Mouse (Mus musculus): ENCODE measurements around the gene Oaz3. TPM values are rescaled to one million over a fixed set of nuclear protein-coding genes. Genes with fewer than 3 reads are reported as not detected.

The Oaz3 gene
- 1.4 and 1.6 TPM in 2 replicates for polyA plus RNA-seq (2015; fragmentation: Nextera tagmentation; extraction: Ambion mirVana)

GRCm38 (mm10) chr3:94443597-94443964, at the start of gene Oaz3:
Oaz3 (minus strand) TSS chr3:94443915.
- Histone ChIP-seq H3K4me1 (replicated peaks) (peaks cover 15% of the 10 kb centered on the region), H3K4me2 (peak within 1 kb of the TSS; percentile 83), H3K27ac (replicated peaks) (peak within 1 kb of the TSS; percentile 68), H3K36me3 (peaks cover 39% of the 10 kb centered on the region), H3K9me3 (no peaks in the 10 kb centered on the region), H3K27me3 (no peaks in the 10 kb centered on the region), H3K9ac (peak within 1 kb of the TSS; percentile 82), H3K4me3 (peak within 1 kb of the TSS; percentile 78)
- WGBS: 1% methylated on average over 24 of the region's 24 CpGs
- ATAC-seq (ENCODE audit: low FRiP score, low read depth): no peak; the same call in 1 of the 2 replicates

- Histone ChIP-seq H3K27me3 (no peaks in the 10 kb centered on the region), H3K27ac (replicated peaks) (peak overlapping the region; percentile 34; the same call in 1 of the 2 replicates), H3K9me3 (no peaks in the 10 kb centered on the region), H3K4me1 (replicated peaks) (peaks cover 59% of the 10 kb centered on the region), H3K4me3 (no peak overlapping the region), H3K4me2 (no peak overlapping the region), H3K9ac (no peak overlapping the region), H3K36me3 (peaks cover 41% of the 10 kb centered on the region)
- WGBS: 64% methylated on average over 6 of the region's 6 CpGs
- no peak for ATAC-seq (ENCODE audit: low FRiP score, low read depth)
These were observed 43.9 kb upstream of the Oaz3 start for GRCm38 (mm10) chr3:94487581-94487980.

GRCm38 (mm10) chr3:94485922-94486321, 42.2 kb upstream of the Oaz3 start:
- H3K36me3 ChIP-seq: peaks cover 50% of the 10 kb centered on the region
- H3K27ac ChIP-seq (replicated peaks): peak overlapping the region; percentile 85; the same call in 1 of the 2 replicates
- peaks cover 69% of the 10 kb centered on the region for H3K4me1 ChIP-seq (replicated peaks)

DNA sequence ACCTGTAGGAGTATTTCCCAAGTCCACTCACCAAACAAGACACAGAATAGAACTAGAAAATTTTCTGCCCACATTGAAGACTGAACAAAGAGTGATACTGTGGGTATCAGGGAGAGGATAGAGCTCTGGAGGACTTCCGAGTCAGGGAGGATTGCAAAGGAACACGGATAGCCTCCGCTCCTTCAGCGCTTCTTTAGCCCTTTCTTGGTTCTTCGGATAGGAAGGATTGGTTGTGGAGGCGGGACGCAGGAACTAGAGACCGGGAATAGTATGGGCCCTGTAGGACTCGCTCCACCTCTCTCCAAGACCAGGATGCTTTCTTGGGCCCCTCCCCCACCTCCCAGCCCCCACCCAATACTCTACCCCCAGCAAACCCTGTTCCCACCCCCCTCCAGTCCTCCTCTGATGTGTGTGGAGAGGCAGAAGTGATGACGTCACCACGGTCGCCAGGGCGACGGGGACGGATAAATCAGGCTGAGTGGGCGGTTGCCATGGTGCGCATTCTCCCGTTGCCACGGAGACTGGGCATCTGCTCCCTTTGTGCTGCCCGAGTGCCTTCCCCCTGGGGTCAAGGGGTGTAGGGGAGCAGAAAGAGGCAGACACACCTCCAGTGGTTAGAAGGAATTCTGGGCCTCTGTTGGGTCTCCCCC, 40.2 kb upstream of the Oaz3 start:
- Histone ChIP-seq H3K4me2 (peak overlapping the region; percentile 51), H3K27me3 (no peaks in the 10 kb centered on the region), H3K9ac (peak overlapping the region; percentile 21; the same call in 1 of the 2 replicates), H3K27ac (replicated peaks) (peak overlapping the region; percentile 85), H3K9me3 (no peaks in the 10 kb centered on the region), H3K4me1 (replicated peaks) (peaks cover 78% of the 10 kb centered on the region), H3K36me3 (peaks cover 39% of the 10 kb centered on the region), H3K4me3 (peak overlapping the region; percentile 18)
- peak; percentile 88 for ATAC-seq (ENCODE audit: low FRiP score, low read depth)
- WGBS: 6% methylated on average over 20 of the region's 20 CpGs

More at GRCm38 (mm10) chr3:94485922-94486321, 42.2 kb upstream of the Oaz3 start:
- Histone ChIP-seq H3K27me3 (no peaks in the 10 kb centered on the region), H3K4me3 (no peak overlapping the region), H3K9me3 (no peaks in the 10 kb centered on the region), H3K9ac (no peak overlapping the region), H3K4me2 (no peak overlapping the region)
- WGBS: 52% methylated on average over 7 of the region's 7 CpGs
- ATAC-seq (ENCODE audit: low FRiP score, low read depth): no peak

DNA sequence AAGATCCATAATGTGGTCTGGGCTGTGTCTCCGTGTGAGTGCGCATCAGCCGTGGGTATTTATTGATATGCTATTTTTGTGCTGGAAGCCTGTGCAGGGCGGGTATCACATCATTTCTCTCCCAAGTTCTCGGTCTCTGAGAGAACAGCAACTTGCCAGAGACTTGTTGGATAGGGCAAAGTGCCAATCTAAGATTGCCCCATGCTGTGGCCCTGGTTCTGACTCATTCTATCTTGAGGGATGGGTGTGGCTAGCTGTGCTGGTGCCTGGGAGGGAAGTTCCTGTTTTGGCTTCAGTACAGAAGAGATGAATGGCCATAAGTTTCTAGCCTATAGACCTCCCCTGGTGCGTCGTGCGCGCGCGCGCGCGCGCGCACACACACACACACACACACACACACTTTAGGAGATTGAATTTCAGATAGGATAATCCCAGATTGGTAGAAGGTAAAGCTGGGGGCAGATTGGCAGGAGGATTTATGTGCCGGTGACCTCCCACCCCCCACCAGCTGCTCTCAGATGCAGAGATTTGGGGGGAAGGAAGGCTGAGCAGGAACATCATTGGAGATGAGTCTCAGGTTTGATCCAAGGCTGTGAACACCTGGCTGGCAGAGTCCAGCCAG, 39.2 kb upstream of the Oaz3 start:
- Histone ChIP-seq H3K36me3 (peaks cover 31% of the 10 kb centered on the region), H3K27ac (replicated peaks) (peak overlapping the region; percentile 85), H3K9me3 (no peaks in the 10 kb centered on the region), H3K27me3 (no peaks in the 10 kb centered on the region), H3K4me3 (no peak overlapping the region), H3K9ac (no peak overlapping the region), H3K4me1 (replicated peaks) (peaks cover 80% of the 10 kb centered on the region), H3K4me2 (0 out of 2 replicates have a peak overlapping the region, but pooled peaks have one; percentile 51)
- no peak for ATAC-seq (ENCODE audit: low FRiP score, low read depth)
- 77% methylated on average over 17 of the region's 17 CpGs for WGBS

GRCm38 (mm10) chr3:94481429-94481828, 37.7 kb upstream of the Oaz3 start:
- no peak for ATAC-seq (ENCODE audit: low FRiP score, low read depth)
- Histone ChIP-seq H3K27ac (replicated peaks) (no peak overlapping the region), H3K4me2 (peak overlapping the region; percentile 78), H3K4me1 (replicated peaks) (peaks cover 81% of the 10 kb centered on the region), H3K9ac (peak overlapping the region; percentile 6; the same call in 1 of the 2 replicates), H3K9me3 (no peaks in the 10 kb centered on the region), H3K27me3 (no peaks in the 10 kb centered on the region), H3K36me3 (peaks cover 18% of the 10 kb centered on the region), H3K4me3 (no peak overlapping the region)
- 71% methylated on average over 4 of the region's 4 CpGs for WGBS

GRCm38 (mm10) chr3:94480291-94480884, 36.7 kb upstream of the Oaz3 start, which contains the start of gene Riiad1:
Riiad1 (minus strand) TSS chr3:94480341.
- H3K4me3 ChIP-seq: peak within 1 kb of the TSS; percentile 73
- WGBS: 8% methylated on average over 16 of the region's 16 CpGs
- H3K9ac ChIP-seq: peak within 1 kb of the TSS; percentile 89
- peaks cover 10% of the 10 kb centered on the region for H3K36me3 ChIP-seq
- peak within 1 kb of the TSS; percentile 78 for H3K4me2 ChIP-seq
- ATAC-seq (ENCODE audit: low FRiP score, low read depth): no peak
- H3K4me1 ChIP-seq (replicated peaks): peaks cover 78% of the 10 kb centered on the region
- H3K9me3 ChIP-seq: no peaks in the 10 kb centered on the region
- peak within 1 kb of the TSS; percentile 89 for H3K27ac ChIP-seq (replicated peaks)
- no peaks in the 10 kb centered on the region for H3K27me3 ChIP-seq

GRCm38 (mm10) chr3:94479564-94479963, 35.8 kb upstream of the Oaz3 start:
- 8% methylated on average over 11 of the region's 11 CpGs for WGBS
- no peak for ATAC-seq (ENCODE audit: low FRiP score, low read depth)
- H3K4me1 ChIP-seq (replicated peaks): peaks cover 70% of the 10 kb centered on the region
- H3K27me3 ChIP-seq: no peaks in the 10 kb centered on the region
- H3K27ac ChIP-seq (replicated peaks): peak overlapping the region; percentile 89
- peak overlapping the region; percentile 73 for H3K4me3 ChIP-seq
- no peaks in the 10 kb centered on the region for H3K9me3 ChIP-seq
- H3K4me2 ChIP-seq: peak overlapping the region; percentile 78
- H3K36me3 ChIP-seq: peaks cover 9% of the 10 kb centered on the region; the same call in 1 of the 2 replicates
- peak overlapping the region; percentile 89 for H3K9ac ChIP-seq

DNA sequence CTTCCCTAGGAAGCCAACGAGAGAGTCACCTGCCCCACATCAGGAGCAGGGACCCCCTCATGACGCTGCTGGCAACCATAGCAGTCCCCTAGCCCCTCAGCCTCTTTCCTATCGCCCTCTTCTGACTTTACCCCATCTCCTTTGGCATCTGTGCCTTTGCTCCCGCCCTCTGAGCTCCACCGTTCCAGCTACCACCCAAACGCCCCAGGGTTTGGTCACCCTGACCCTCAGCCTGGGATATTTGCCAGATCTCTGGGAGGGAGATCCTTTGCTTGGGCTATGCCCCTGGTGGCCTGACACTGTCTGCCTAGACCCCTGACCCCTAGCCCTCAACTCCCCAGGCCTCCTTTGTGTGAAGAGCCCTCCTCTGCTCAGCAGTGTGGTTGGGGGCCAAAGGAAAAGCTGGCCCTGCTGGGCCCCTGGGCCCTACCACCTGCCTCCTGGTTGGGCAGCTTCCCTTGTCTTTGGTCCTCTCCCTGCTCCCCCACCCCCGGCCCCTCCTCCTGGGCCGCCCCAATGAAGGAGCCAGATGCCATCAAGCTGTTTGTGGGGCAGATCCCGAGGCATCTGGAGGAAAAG, 35.0 kb upstream of the Oaz3 start:
- ATAC-seq (ENCODE audit: low FRiP score, low read depth): peak; percentile 19; the same call in 1 of the 2 replicates
- peak overlapping the region; percentile 78 for H3K4me2 ChIP-seq
- peaks cover 9% of the 10 kb centered on the region; the same call in 1 of the 2 replicates for H3K36me3 ChIP-seq
- H3K27ac ChIP-seq (replicated peaks): peak overlapping the region; percentile 89
- WGBS: 3% methylated on average over 9 of the region's 9 CpGs
- peaks cover 64% of the 10 kb centered on the region for H3K4me1 ChIP-seq (replicated peaks)
- H3K9me3 ChIP-seq: no peaks in the 10 kb centered on the region
- H3K9ac ChIP-seq: peak overlapping the region; percentile 89
- H3K27me3 ChIP-seq: no peaks in the 10 kb centered on the region
- peak overlapping the region; percentile 73 for H3K4me3 ChIP-seq

DNA sequence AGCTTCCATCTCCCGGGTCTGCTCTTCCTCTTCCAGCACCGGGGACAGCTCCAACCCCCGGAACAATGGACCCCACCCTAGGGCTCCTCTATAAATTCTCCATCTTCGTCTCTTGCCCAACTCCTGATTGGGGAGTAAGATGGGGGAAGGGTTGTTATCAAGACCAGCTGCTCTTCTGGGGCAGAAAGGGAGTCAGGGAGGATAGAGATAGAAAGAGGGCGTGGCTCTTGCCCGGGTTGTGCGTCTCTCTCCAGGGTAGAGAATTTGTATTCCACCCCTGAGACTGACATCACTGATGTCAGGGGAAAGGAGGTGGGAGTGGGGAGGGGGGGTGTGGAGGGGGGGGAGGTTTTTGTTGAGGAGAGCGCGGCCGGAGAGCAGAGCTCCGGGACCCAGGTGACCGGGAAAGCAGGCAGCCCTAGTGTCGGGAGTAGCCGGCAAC, 34.3 kb upstream of the Oaz3 start, which contains the start of gene Celf3:
Gene Celf3, plus strand, starts transcription at position 315 of the 442 bp plus-strand sequence.
- H3K9me3 ChIP-seq: no peaks in the 10 kb centered on the region
- H3K4me2 ChIP-seq: peak within 1 kb of the TSS; percentile 78
- no peaks in the 10 kb centered on the region for H3K27me3 ChIP-seq
- peak; percentile 93 for ATAC-seq (ENCODE audit: low FRiP score, low read depth)
- peaks cover 61% of the 10 kb centered on the region for H3K4me1 ChIP-seq (replicated peaks)
- H3K27ac ChIP-seq (replicated peaks): peak within 1 kb of the TSS; percentile 89
- peak within 1 kb of the TSS; percentile 89 for H3K9ac ChIP-seq
- H3K36me3 ChIP-seq: peaks cover 9% of the 10 kb centered on the region; the same call in 1 of the 2 replicates
- H3K4me3 ChIP-seq: peak within 1 kb of the TSS; percentile 73
- 0% methylated on average over 14 of the region's 14 CpGs for WGBS

DNA sequence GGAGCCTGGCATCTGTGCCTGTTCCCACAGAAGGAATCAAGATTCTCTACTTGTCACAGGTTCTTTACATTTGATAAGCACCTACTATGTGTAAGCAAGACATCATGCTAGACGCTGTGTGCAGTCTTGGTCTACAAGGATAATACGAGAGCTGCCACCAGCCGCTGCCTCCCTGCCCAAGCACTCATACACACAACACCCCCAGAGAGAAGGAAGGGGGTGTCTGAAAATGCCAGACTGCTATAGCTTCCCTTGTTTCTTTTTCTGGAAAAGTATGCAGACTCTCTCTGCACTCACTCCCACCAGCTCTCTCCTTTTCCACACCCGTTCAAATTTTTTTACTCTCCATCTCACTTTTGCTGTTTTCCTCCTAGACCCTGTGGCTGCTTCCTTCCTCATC, 33.7 kb upstream of the Oaz3 start:
- ATAC-seq (ENCODE audit: low FRiP score, low read depth): no peak; the same call in none of the 2 replicates
- H3K9me3 ChIP-seq: no peaks in the 10 kb centered on the region
- H3K27ac ChIP-seq (replicated peaks): peak overlapping the region; percentile 89
- WGBS: 18% methylated on average over 4 of the region's 4 CpGs
- peak overlapping the region; percentile 78 for H3K4me2 ChIP-seq
- H3K36me3 ChIP-seq: peaks cover 9% of the 10 kb centered on the region; the same call in 1 of the 2 replicates
- H3K27me3 ChIP-seq: no peaks in the 10 kb centered on the region
- peak overlapping the region; percentile 89 for H3K9ac ChIP-seq
- H3K4me1 ChIP-seq (replicated peaks): peaks cover 61% of the 10 kb centered on the region
- H3K4me3 ChIP-seq: peak overlapping the region; percentile 73
